8 mouse cellular contexts compared by ENCODE assay signal in the genomic region with DNA sequence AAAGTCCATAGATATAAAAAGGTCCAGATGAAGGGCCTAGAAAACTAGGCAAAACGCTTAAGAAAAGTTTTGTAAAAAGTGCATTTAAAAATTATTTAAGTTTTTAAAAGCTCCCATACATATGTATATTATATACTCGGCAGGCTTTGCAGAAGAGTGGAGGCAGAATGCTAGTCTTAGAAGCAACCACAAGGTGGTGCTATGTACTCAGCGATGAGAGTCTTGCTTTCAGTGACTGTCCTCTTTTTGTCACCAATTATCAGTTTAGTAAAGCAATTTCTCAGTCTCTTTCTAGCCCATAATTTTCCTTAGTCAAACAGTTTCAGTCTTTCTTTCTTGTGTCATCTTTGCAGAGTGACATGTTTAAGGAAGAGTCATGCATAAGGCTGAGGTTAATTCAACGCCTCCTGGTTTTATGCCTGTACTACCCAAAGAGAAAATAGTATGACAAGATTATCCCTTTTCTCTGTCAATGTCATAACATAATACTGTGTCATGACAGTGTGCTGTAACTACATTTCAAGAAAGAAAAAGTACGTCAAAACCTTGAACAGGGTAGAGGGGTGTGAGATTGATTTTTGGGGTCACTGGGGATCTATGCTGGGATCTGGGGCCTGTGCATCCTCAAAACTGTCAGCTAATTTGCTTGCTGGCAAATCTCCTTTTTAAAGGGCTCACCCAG. TPM values are rescaled to one million over a fixed set of nuclear protein-coding genes. Genes with fewer than 3 reads are reported as not detected.
A peak's percentile ranks its signal among the peaks of the same experiment; 100 is the strongest.
DNase-seq lines count a peak whose midpoint lies in the region; ATAC-seq and TF ChIP-seq lines count a peak whose summit lies in the region.
"Had no signal": no experiment of that assay in that cellular context is flagged by ENCODE, and none has a peak within 500 bp of the region (broad histone marks: within the 10 kb centered on the region; RNA-seq: fewer than 3 reads in every experiment).

No protein-coding gene starts in this region.

- H3K27me3 ChIP-seq in thymus, adult 2 months (ENCODE audit: control insufficient read depth, insufficient read depth, low read length): no peaks in the 10 kb centered on the region
- H3K27me3 ChIP-seq in forebrain, embryonic 15.5 days: no peaks in the 10 kb centered on the region
- no peaks in the 10 kb centered on the region for H3K27me3 ChIP-seq in kidney, embryonic 16.5 days (ENCODE audit: insufficient read depth, low read length)
- no peaks in the 10 kb centered on the region for H3K27me3 ChIP-seq in lung, embryonic 15.5 days

- 34% methylated on average over 5 of the region's 5 CpGs for WGBS in thymus, adult 2 months
- 34% methylated on average over 5 of the region's 5 CpGs for WGBS in forebrain, embryonic 15.5 days
- 35% methylated on average over 5 of the region's 5 CpGs for WGBS in kidney, embryonic 16.5 days
- WGBS in lung, embryonic 15.5 days: 23% methylated on average over 5 of the region's 5 CpGs

- no peak for TF ChIP-seq POLR2A in thymus, adult 2 months (IDR thresholded peaks at IDR 0.05; ENCODE audit: control insufficient read depth, extremely low read depth, insufficient read depth, low read length, poor library complexity)

- no peak for TF ChIP-seq CTCF in thymus, adult 2 months (IDR thresholded peaks at IDR 0.05; ENCODE audit: borderline replicate concordance, control insufficient read depth, extremely low read depth, insufficient read depth, low read length, poor library complexity)

- peak; percentile 13 for DNase-seq in thymus, adult 2 months
- no peak for DNase-seq in thymus, adult 18-20 months
- peak; percentile 35 for DNase-seq in c-Kit-positive CD71-negative TER-119-negative erythroid progenitor cells, embryonic 14.5 days (ENCODE audit: low read depth)
- peak; percentile 68 to 74 for DNase-seq in right cerebral cortex, postnatal 10 days (ENCODE audit: low spot score in 2 of 2)

- no peak overlapping the region for H3K27ac ChIP-seq in thymus, adult 2 months (ENCODE audit: control insufficient read depth, insufficient read depth, low read length)
- no peak overlapping the region for H3K27ac ChIP-seq in forebrain, embryonic 15.5 days (replicated peaks)
- H3K27ac ChIP-seq in kidney, embryonic 16.5 days (ENCODE audit: low read length): no peak overlapping the region
- no peak overlapping the region for H3K27ac ChIP-seq in lung, embryonic 15.5 days

- no peak overlapping the region for H3K9ac ChIP-seq in forebrain, embryonic 15.5 days (replicated peaks)
- H3K9ac ChIP-seq in kidney, embryonic 16.5 days (replicated peaks; ENCODE audit: low read length): no peak overlapping the region
- no peak overlapping the region for H3K9ac ChIP-seq in lung, embryonic 15.5 days

- H3K4me1 ChIP-seq in thymus, adult 2 months (replicated peaks; ENCODE audit: control insufficient read depth, insufficient read depth, low read length): no peaks in the 10 kb centered on the region
- H3K4me1 ChIP-seq in forebrain, embryonic 15.5 days: no peaks in the 10 kb centered on the region
- no peaks in the 10 kb centered on the region for H3K4me1 ChIP-seq in kidney, embryonic 16.5 days (ENCODE audit: insufficient read depth, low read length)
- no peaks in the 10 kb centered on the region for H3K4me1 ChIP-seq in lung, embryonic 15.5 days

- no peak overlapping the region for H3K4me3 ChIP-seq in thymus, adult 2 months (ENCODE audit: control insufficient read depth, insufficient read depth, low read length)
- no peak overlapping the region for H3K4me3 ChIP-seq in forebrain, embryonic 15.5 days
- no peak overlapping the region for H3K4me3 ChIP-seq in kidney, embryonic 16.5 days (ENCODE audit: low read length)
- no peak overlapping the region for H3K4me3 ChIP-seq in lung, embryonic 15.5 days
- H3K4me3 ChIP-seq: myocyte had no signal

- H3K4me2 ChIP-seq in forebrain, embryonic 15.5 days (replicated peaks): no peak overlapping the region
- no peak overlapping the region for H3K4me2 ChIP-seq in kidney, embryonic 16.5 days (replicated peaks; ENCODE audit: low read depth, low read length)
- H3K4me2 ChIP-seq in lung, embryonic 15.5 days: no peak overlapping the region

- no peaks in the 10 kb centered on the region for H3K36me3 ChIP-seq in thymus, adult 2 months (ENCODE audit: control insufficient read depth, insufficient read depth, low read length)
- no peaks in the 10 kb centered on the region for H3K36me3 ChIP-seq in forebrain, embryonic 15.5 days
- H3K36me3 ChIP-seq in kidney, embryonic 16.5 days (ENCODE audit: insufficient read depth, low read length): no peaks in the 10 kb centered on the region
- no peaks in the 10 kb centered on the region for H3K36me3 ChIP-seq in lung, embryonic 15.5 days

- ATAC-seq in forebrain, embryonic 15.5 days (replicated peaks): peak; percentile 75
- ATAC-seq in kidney, embryonic 16.5 days (ENCODE audit: low FRiP score, low TSS enrichment): peak; percentile 60
- peak; percentile 55; the same call in 1 of the 2 replicates for ATAC-seq in lung, embryonic 15.5 days (ENCODE audit: borderline replicate concordance, extremely low read depth, low FRiP score, low TSS enrichment)

- no peaks in the 10 kb centered on the region for H3K9me3 ChIP-seq in forebrain, embryonic 15.5 days
- no peaks in the 10 kb centered on the region for H3K9me3 ChIP-seq in kidney, embryonic 16.5 days (ENCODE audit: low read length)
- no peaks in the 10 kb centered on the region for H3K9me3 ChIP-seq in lung, embryonic 15.5 days

RNA-seq across cellular contexts. Expression of a gene that starts 12.7 kb away (rescaled TPM):
- polyA plus RNA-seq in thymus, adult 2 months (2012; rRNA removed): 4.1 and 4.5 TPM in 2 replicates
- 19.3 and 19.7 TPM in 2 replicates for polyA plus RNA-seq in forebrain, embryonic 15.5 days (2015; fragmentation: Nextera tagmentation; extraction: Ambion mirVana)
- polyA plus RNA-seq in kidney, embryonic 16.5 days (2015; fragmentation: Nextera tagmentation; extraction: Ambion mirVana): 125 and 126 TPM in 2 replicates
- 181 and 184 TPM in 2 replicates for polyA plus RNA-seq in lung, embryonic 15.5 days (2015; fragmentation: Nextera tagmentation; extraction: Ambion mirVana)

Comparison
In these comparisons a context has a peak if more than half of its experiments do, and no peak if none do; other contexts are left out.
1. DNase-seq: peak in thymus, adult 2 months (single experiment), c-Kit-positive CD71-negative TER-119-negative erythroid progenitor cells, embryonic 14.5 days (single experiment) and right cerebral cortex, postnatal 10 days (2 of 2); none in thymus, adult 18-20 months (0 of 2).
2. Peak in every context shown above with its lines, with median percentiles within 50 percentile points of each other: ATAC-seq.